Mouse (Mus musculus) megakaryocyte, embryonic 14.5 days (primary cell): ENCODE measurements at regions not wholly inside any gene's neighbourhood (a gene's known extent, or its start where the extent isn't known, plus 50 kb on each side); places are given as distances from the start of the nearest gene placed in this dataset.

Experiments used
- FLI1 ChIP-seq: IDR thresholded peaks from 2 replicates; pipeline ENCODE4 v1.6.1; 2012; ENCODE audit warnings: low read length, inconsistent platforms, mixed read lengths
- GATA1 ChIP-seq: IDR thresholded peaks from 3 replicates; pipeline ENCODE4 v1.6.1; 2012; ENCODE audit warnings: mixed read lengths, low read length, inconsistent platforms, borderline replicate concordance

DNA sequence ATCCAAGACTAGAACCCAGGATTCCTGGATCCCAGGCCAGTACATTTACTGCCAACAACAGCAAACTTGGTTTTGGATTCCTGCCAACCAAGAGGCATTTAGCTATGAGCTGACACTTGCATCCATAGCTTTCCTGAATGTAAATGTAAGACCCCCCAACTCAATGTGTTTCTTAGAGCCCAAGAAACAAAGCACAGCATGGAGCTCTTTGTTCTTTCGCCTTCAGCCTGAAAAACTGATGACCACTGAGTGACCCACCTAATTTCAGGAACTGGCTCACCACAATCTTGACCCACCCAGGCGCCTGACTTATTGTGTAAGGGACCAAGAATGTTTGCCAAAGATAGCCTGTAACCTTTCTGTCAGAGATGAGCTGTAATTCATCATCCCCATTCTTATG, 71.7 kb downstream of the Fam181b start:
- TF ChIP-seq GATA1 (no peak), FLI1 (no peak)
